Mouse (Mus musculus): ENCODE measurements at regions not wholly inside any gene's neighbourhood (a gene's known extent, or its start where the extent isn't known, plus 50 kb on each side); places are given as distances from the start of the nearest gene placed in this dataset.

- no peak for DNase-seq (ENCODE audit: low spot score in 2 of 2)
Observed at GRCm38 (mm10) chr13:53805872-53806271, 249.6 kb downstream of the Drd1 start.

GRCm38 (mm10) chr13:53800978-53801377 is 254.5 kb downstream of the Drd1 start:
- DNase-seq (ENCODE audit: low spot score in 2 of 2), result no peak

GRCm38 (mm10) chr13:53788809-53789208 is 266.7 kb downstream of the Drd1 start:
- DNase-seq (ENCODE audit: low spot score in 2 of 2), result no peak

- peak; percentile 32 to 55 for DNase-seq (ENCODE audit: low spot score in 2 of 2)
Observed at GRCm38 (mm10) chr13:53783492-53783891, 272.0 kb downstream of the Drd1 start.

GRCm38 (mm10) chr13:53779150-53779549 is 276.4 kb downstream of the Drd1 start:
- no peak for DNase-seq (ENCODE audit: low spot score in 2 of 2)

- DNase-seq (ENCODE audit: low spot score in 2 of 2), result no peak
Observed at GRCm38 (mm10) chr13:53776421-53776820, 279.1 kb downstream of the Drd1 start.

GRCm38 (mm10) chr13:53775687-53776086 is 279.8 kb downstream of the Drd1 start:
- DNase-seq (ENCODE audit: low spot score in 2 of 2), result peak; percentile 12 to 21

GRCm38 (mm10) chr13:53764613-53765243 is 290.8 kb downstream of the Drd1 start:
- peak; percentile 50 to 53 for DNase-seq (ENCODE audit: low spot score in 2 of 2)

GRCm38 (mm10) chr13:53757576-53758237 is 284.8 kb upstream of the Msx2 start:
- DNase-seq (ENCODE audit: low spot score in 2 of 2), result no peak

GRCm38 (mm10) chr13:53756970-53757530 is 284.2 kb upstream of the Msx2 start:
- DNase-seq (ENCODE audit: low spot score in 2 of 2), result no peak

GRCm38 (mm10) chr13:53755046-53755615 is 282.3 kb upstream of the Msx2 start:
- no peak for DNase-seq (ENCODE audit: low spot score in 2 of 2)

GRCm38 (mm10) chr13:53753049-53753448 is 280.2 kb upstream of the Msx2 start:
- DNase-seq (ENCODE audit: low spot score in 2 of 2), result no peak

GRCm38 (mm10) chr13:53740981-53741380 is 268.1 kb upstream of the Msx2 start:
- no peak for DNase-seq (ENCODE audit: low spot score in 2 of 2)

- DNase-seq (ENCODE audit: low spot score in 2 of 2), result no peak
Observed at GRCm38 (mm10) chr13:53739127-53739526, 266.3 kb upstream of the Msx2 start.

GRCm38 (mm10) chr13:53734944-53735343 is 262.1 kb upstream of the Msx2 start:
- no peak for DNase-seq (ENCODE audit: low spot score in 2 of 2)

GRCm38 (mm10) chr13:53730259-53730902 is 257.5 kb upstream of the Msx2 start:
- DNase-seq (ENCODE audit: low spot score in 2 of 2), result no peak

- no peak for DNase-seq (ENCODE audit: low spot score in 2 of 2)
Observed at GRCm38 (mm10) chr13:53729848-53730247, 257.0 kb upstream of the Msx2 start.

GRCm38 (mm10) chr13:53726031-53726430 is 253.2 kb upstream of the Msx2 start:
- DNase-seq (ENCODE audit: low spot score in 2 of 2), result no peak

GRCm38 (mm10) chr13:53722881-53723280 is 250.0 kb upstream of the Msx2 start:
- no peak for DNase-seq (ENCODE audit: low spot score in 2 of 2)

- DNase-seq (ENCODE audit: low spot score in 2 of 2), result no peak
Observed at GRCm38 (mm10) chr13:53721038-53721463, 248.2 kb upstream of the Msx2 start.

- DNase-seq (ENCODE audit: low spot score in 2 of 2), result no peak
Observed at GRCm38 (mm10) chr13:53717582-53717981, 244.7 kb upstream of the Msx2 start.

- no peak for DNase-seq (ENCODE audit: low spot score in 2 of 2)
Observed at GRCm38 (mm10) chr13:53717086-53717485, 244.2 kb upstream of the Msx2 start.
